Mouse (Mus musculus): Measurements from ENCODE around the gene Slc44a2.

DNA sequence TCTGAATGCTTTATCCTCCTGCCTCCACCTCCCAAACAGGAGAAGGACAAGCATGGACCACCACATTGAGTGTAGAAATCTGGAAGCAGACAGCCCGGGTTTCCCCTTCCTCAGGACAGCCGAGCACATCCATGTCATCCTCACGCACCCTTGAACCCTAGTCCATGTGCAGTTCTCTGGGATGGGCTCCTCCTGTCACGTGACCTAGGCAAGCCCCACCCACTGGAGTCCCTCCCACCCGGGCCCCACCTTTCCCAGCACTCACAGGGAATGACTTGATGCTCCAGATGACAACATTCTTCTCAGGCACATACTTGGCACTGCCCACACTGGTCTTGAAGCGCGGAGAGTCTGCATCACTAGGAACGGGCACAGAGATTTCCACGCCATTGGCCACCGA is 21.5 kb upstream of the Slc44a2 start:
- TF ChIP-seq MYOG (IDR thresholded peaks at IDR 0.05; ENCODE audit: control insufficient read depth in 1 of 3, insufficient read depth in 1 of 3, insufficient read length in 2 of 3, low read depth in 2 of 3) (no peak), SRF (IDR thresholded peaks at IDR 0.05; ENCODE audit: control insufficient read depth, insufficient read length, low read depth) (no peak), REST (IDR thresholded peaks at IDR 0.05; ENCODE audit: insufficient read depth, insufficient read length) (no peak), POLR2A (IDR thresholded peaks at IDR 0.05; ENCODE audit: insufficient read length, low read depth) (no peak), POLR2AphosphoS2 (IDR thresholded peaks at IDR 0.05; ENCODE audit: insufficient read length, low read depth) (no peak)

Measured in myocyte (in vitro differentiated cells).